17 mouse cellular contexts compared by ENCODE assay signal in the genomic region with DNA sequence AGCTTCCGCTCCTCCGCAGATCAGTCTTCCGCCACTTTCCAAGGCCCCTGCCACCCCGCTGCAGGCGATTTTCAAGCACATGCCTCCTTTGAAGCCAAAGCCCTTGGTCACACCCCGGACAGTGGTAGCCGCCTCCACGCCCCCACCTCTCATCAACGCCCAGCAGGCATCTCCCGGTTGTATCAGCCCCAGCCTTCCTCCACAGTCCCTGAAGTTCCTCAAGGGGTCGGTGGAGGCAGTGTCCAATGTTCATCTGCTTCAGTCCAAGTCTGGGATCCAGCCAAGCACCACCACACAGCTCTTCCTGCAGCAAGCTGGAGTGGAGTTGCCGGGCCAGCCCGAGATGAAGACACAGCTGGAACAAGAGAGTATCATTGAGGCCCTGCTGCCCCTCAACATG.
A peak's percentile ranks its signal among the peaks of the same experiment; 100 is the strongest.
DNase-seq lines count a peak whose midpoint lies in the region; ATAC-seq and TF ChIP-seq lines count a peak whose summit lies in the region.
"Had no signal": no experiment of that assay in that cellular context is flagged by ENCODE, and none has a peak within 500 bp of the region (broad histone marks: within the 10 kb centered on the region; RNA-seq: fewer than 3 reads in every experiment).

No protein-coding gene starts in this region.

- H3K36me3 ChIP-seq in lung, embryonic 16.5 days (ENCODE audit: control insufficient read depth, insufficient read depth, low read length): peaks cover 50% of the 10 kb centered on the region
- H3K36me3 ChIP-seq in testis, adult 2 months (ENCODE audit: control insufficient read depth, insufficient read depth, low read length): no peaks in the 10 kb centered on the region; the same call in 1 of the 2 replicates
- H3K36me3 ChIP-seq: hindbrain, embryonic 15.5 days had no signal

- H3K27ac ChIP-seq in lung, embryonic 16.5 days (ENCODE audit: low read length): no peak overlapping the region
- H3K27ac ChIP-seq in testis, adult 2 months (ENCODE audit: control insufficient read depth, insufficient read depth, low read depth, low read length): no peak overlapping the region
- H3K27ac ChIP-seq: embryonic facial prominence, embryonic 13.5 days; forebrain, embryonic 12.5 days; hindbrain, embryonic 15.5 days had no signal

- ATAC-seq in lung, embryonic 16.5 days (ENCODE audit: low read depth): 0 out of 2 replicates have a peak, but pooled peaks have one; percentile 12
- ATAC-seq: forebrain, embryonic 16.5 days had no signal

- no peak overlapping the region for H3K4me2 ChIP-seq in lung, embryonic 16.5 days (ENCODE audit: low read depth, low read length)
- H3K4me2 ChIP-seq: embryonic facial prominence, embryonic 13.5 days; forebrain, embryonic 12.5 days; heart, embryonic 12.5 days; hindbrain, embryonic 15.5 days had no signal

- peaks cover 19% of the 10 kb centered on the region for H3K4me1 ChIP-seq in lung, embryonic 16.5 days (replicated peaks; ENCODE audit: control insufficient read depth, insufficient read depth, low read length)
- H3K4me1 ChIP-seq in testis, adult 2 months (ENCODE audit: control insufficient read depth, insufficient read depth, low read length): peaks cover 21% of the 10 kb centered on the region
- H3K4me1 ChIP-seq: forebrain, embryonic 12.5 days; hindbrain, embryonic 15.5 days had no signal

- TF ChIP-seq CTCF in testis, adult 2 months (IDR thresholded peaks at IDR 0.05; ENCODE audit: control insufficient read depth, insufficient read depth, insufficient replicate concordance, low read depth, low read length): no peak

- no peak for TF ChIP-seq POLR2A in testis, adult 2 months (IDR thresholded peaks at IDR 0.05; ENCODE audit: control insufficient read depth, low read depth, low read length)

- DNase-seq in lung, adult 18-20 months: no peak
- DNase-seq in testis, postnatal 14 days (ENCODE audit: low spot score): no peak
- DNase-seq in WW6 (ENCODE audit: low read depth, low spot score): peak; percentile 45
- DNase-seq in natural killer cell, adult 2 months (ENCODE audit: low spot score in 2 of 2): no peak
- no peak for DNase-seq in right cerebral cortex, adult 18-20 months
- DNase-seq: cerebellum, adult 11 months; cerebellum, adult 8-10 months; cerebellum, postnatal 14 days; gastrocnemius, postnatal 10 days; heart, postnatal 36 days had no signal

- no peaks in the 10 kb centered on the region for H3K9me3 ChIP-seq in lung, embryonic 16.5 days (ENCODE audit: control insufficient read depth, low read length)
- H3K9me3 ChIP-seq: embryonic facial prominence, embryonic 13.5 days; forebrain, embryonic 12.5 days; heart, embryonic 12.5 days; hindbrain, embryonic 15.5 days had no signal

- H3K27me3 ChIP-seq in lung, embryonic 16.5 days (ENCODE audit: control insufficient read depth, insufficient read depth, low read depth, low read length): no peaks in the 10 kb centered on the region
- H3K27me3 ChIP-seq in testis, adult 2 months (ENCODE audit: control insufficient read depth, insufficient read depth, low read length): no peaks in the 10 kb centered on the region
- H3K27me3 ChIP-seq: embryonic facial prominence, embryonic 13.5 days; forebrain, embryonic 12.5 days; heart, embryonic 12.5 days; hindbrain, embryonic 15.5 days had no signal

- H3K9ac ChIP-seq in lung, embryonic 16.5 days (ENCODE audit: low read length): no peak overlapping the region
- H3K9ac ChIP-seq: embryonic facial prominence, embryonic 13.5 days; forebrain, embryonic 12.5 days; heart, embryonic 12.5 days; hindbrain, embryonic 15.5 days had no signal

- 76% methylated on average over 13 of the region's 13 CpGs for WGBS in lung, embryonic 16.5 days

- no peak overlapping the region for H3K4me3 ChIP-seq in lung, embryonic 16.5 days (ENCODE audit: low read length)
- H3K4me3 ChIP-seq in testis, adult 2 months (ENCODE audit: control insufficient read depth, low read depth, low read length): peak overlapping the region; percentile 79
- H3K4me3 ChIP-seq: embryonic facial prominence, embryonic 13.5 days; forebrain, embryonic 12.5 days; heart, embryonic 12.5 days; hindbrain, embryonic 15.5 days had no signal
